Mouse (Mus musculus) bone marrow, adult 2 months (tissue): ENCODE results near the gene Trim71. TPM values are rescaled to one million over a fixed set of nuclear protein-coding genes. Genes with fewer than 3 reads are reported as not detected.

Experiments
- H3K27ac ChIP-seq: fragments of 200-500 bp; 2 replicates; pipeline ENCODE4 v1.5.1; 2012; ENCODE audit warnings: low read depth, mild to moderate bottlenecking, control low read depth, inconsistent platforms, low read length; ENCODE audit not compliant: control insufficient read depth, poor library complexity, insufficient read depth
- H3K4me1 ChIP-seq: fragments of 200-500 bp; 2 replicates; pipeline ENCODE4 v1.6.1; 2011; ENCODE audit warnings: low read length; ENCODE audit not compliant: control insufficient read depth, insufficient read depth
- H3K4me3 ChIP-seq: fragments of 200-500 bp; replicated peaks from 2 replicates; pipeline ENCODE3; 2011; ENCODE audit warnings: mild to moderate bottlenecking, low read depth, low read length, control low read depth; ENCODE audit not compliant: control insufficient read depth
- CTCF ChIP-seq: fragments of 200-500 bp; IDR thresholded peaks from 2 replicates; pipeline ENCODE4 v1.5.1; 2011; ENCODE audit warnings: low read length, control low read depth; ENCODE audit not compliant: control insufficient read depth, insufficient read depth
- POLR2A ChIP-seq: fragments of 200-500 bp; IDR thresholded peaks from 2 replicates; pipeline ENCODE4 v1.6.1; 2011; ENCODE audit warnings: low read depth, mild to moderate bottlenecking, control low read depth, low read length, borderline replicate concordance; ENCODE audit not compliant: control insufficient read depth
- WGBS: fragments of 180-500 bp; shearing (Covaris S2); methylation state at CpG from one replicate; pipeline ENCODE4 v1.1.7; 2018; 5-methylcytosine and 5-hydroxymethylcytosine counted together
- polyA plus RNA-seq: library from polyadenylated mRNA; stranded (reverse); fragments of >200 nt; gene quantifications from 2 replicates; pipeline ENCODE4 v1.2.4, GENCODE M21; 2011; ENCODE audit warnings: low replicate concordance; ENCODE audit not compliant: missing spikeins, insufficient read depth, insufficient read length

Gene Trim71
- polyA plus RNA-seq, 1 experiment: 4.1 TPM

DNA sequence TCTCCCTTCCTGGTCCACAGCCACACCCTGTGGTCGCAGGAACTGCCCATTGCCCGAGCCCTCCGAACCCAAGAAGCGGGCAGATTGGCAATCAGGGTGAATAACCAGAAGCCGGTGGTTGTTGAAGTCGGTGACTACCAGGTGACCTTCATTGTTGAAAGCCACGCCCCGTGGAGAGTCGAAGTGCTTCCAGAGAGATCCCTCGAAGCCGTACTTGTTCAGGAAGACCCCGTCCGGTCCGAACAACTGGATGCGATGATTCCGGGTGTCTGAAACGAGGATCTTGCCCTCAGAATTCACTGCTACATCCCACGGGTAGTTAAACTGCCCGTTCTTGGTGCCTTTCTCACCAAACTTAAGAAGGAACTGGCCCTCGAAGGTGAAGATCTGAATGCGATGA, 51.3 kb downstream of the Trim71 start:
- H3K4me3 ChIP-seq: no peak overlapping the region
- TF ChIP-seq CTCF: no peak
- no peak for TF ChIP-seq POLR2A
- no peaks in the 10 kb centered on the region for H3K4me1 ChIP-seq
- 89% methylated on average over 21 of the region's 21 CpGs for WGBS
- H3K27ac ChIP-seq: no peak overlapping the region

DNA sequence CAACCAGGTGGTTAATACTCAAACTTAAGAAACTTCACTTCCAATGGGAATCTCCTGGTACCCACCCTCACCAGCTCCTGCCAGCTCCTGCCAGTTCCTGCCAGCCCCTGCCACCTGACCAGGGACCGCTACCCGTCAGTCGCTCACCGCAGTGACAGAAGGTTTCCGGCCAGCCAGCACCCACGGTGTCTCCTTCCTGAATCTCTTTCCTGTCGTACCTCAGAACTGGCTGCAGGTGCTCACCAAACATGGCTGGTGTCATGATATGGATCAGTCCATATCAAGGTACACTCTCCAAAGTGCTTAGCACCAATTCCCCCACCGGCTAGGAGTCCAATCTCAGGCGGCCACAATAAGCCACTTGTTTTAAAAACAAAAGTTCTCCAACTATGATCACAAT, 54.4 kb downstream of the Trim71 start:
- Histone ChIP-seq H3K4me1 (no peaks in the 10 kb centered on the region), H3K4me3 (no peak overlapping the region), H3K27ac (no peak overlapping the region)
- TF ChIP-seq POLR2A: no peak
- no peak for TF ChIP-seq CTCF
- whole genome bisulfite sequencing: 53% methylated on average over 9 of the region's 9 CpGs

- Histone ChIP-seq H3K4me1 (no peaks in the 10 kb centered on the region), H3K27ac (no peak overlapping the region), H3K4me3 (no peak overlapping the region)
- 19% methylated on average over 9 of the region's 9 CpGs for WGBS
- TF ChIP-seq POLR2A (no peak), CTCF (no peak)
Observed at GRCm38 (mm10) chr9:114507421-114507820, 56.7 kb downstream of the Trim71 start.

- Histone ChIP-seq H3K27ac (no peak overlapping the region), H3K4me1 (no peaks in the 10 kb centered on the region), H3K4me3 (no peak overlapping the region)
- 30% methylated on average over 4 of the region's 4 CpGs for WGBS
- no peak for TF ChIP-seq CTCF
- no peak for TF ChIP-seq POLR2A
Observed at GRCm38 (mm10) chr9:114506564-114506963, 57.6 kb downstream of the Trim71 start.

DNA sequence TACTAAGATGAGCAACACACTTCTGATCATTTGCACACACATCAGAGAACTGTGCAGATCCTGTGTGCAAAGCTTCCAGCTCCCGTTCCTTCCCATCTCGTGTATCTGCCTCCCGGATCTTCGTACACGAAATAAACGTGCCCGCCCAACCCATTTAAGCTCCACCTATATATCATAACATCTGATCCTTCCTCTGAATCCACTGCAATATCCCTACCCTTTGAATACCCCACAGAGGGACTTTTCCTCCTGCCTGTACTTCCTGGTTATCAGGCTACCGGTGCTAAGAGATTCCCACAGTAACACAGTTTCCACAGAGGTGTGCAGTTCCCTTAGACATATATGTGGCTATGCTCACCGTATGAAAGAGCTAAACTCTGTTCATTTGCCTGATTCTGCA, 59.4 kb downstream of the Trim71 start, which contains the start of gene Ccr4:
Gene Ccr4 (minus strand): TSS at position 101 of the 400 bp plus-strand sequence.
- Histone ChIP-seq H3K4me3 (no peak within 1 kb of the TSS), H3K4me1 (no peaks in the 10 kb centered on the region), H3K27ac (no peak within 1 kb of the TSS)
- no peak for TF ChIP-seq CTCF
- WGBS: 86% methylated on average over 9 of the region's 9 CpGs

DNA sequence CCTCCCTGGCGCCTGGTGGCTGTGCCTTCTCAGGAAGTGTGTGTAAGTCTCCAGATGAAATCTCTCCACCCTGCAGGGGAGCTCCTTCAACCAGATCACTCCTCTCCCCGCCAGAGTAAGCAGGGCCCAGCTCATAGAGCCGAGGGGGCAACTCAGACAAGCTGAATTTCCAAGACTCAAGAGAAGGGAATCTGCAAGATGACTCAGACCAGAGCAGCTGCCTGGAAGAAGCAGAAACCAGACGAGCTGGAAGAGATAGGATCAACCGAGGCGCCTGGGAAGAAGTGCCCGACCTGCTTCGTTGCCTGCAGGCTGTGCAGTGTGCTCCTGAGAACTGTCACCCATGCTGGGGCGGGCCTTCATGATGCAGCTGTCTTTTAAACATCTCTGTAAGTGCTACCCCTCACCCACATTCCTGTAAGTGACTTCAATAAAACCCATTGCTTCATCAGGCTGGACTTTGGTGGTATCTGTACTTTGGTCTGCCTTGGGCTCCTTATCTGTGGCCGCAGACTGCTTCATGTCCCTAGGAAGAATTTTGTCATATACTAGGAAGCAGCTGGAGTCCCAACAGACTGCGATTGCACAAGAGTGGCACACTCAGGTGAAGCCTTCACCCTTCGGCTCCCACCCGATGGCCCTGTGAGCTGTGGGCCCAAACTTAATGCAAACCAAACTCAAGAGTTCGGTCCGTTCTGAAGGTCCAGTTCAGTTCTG, 61.3 kb downstream of the Trim71 start:
- 30% methylated on average over 15 of the region's 15 CpGs for WGBS
- H3K27ac ChIP-seq: no peak overlapping the region
- H3K4me1 ChIP-seq: no peaks in the 10 kb centered on the region
- TF ChIP-seq CTCF (no peak), POLR2A (no peak)
- no peak overlapping the region for H3K4me3 ChIP-seq

DNA sequence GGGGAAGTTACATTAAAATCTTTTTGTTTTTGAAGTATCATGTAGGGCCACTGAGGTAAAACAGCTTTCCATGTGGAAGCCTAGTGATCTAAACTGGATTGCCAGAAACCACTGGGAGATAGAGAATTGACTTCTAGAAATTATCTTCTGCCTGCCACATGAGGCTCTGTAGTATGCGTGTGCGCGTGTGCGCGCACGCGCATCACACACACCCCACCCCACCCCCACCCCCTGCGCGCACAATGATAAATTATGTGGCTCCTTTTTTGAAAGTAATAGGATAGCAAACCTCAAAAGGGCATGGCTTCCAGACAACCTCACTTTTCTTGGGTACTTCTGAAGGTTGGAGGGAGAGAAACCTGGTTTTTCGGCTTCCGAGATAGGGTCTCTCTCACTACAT, 62.3 kb downstream of the Trim71 start:
- Histone ChIP-seq H3K4me3 (no peak overlapping the region), H3K27ac (no peak overlapping the region), H3K4me1 (no peaks in the 10 kb centered on the region)
- WGBS: 91% methylated on average over 11 of the region's 11 CpGs
- no peak for TF ChIP-seq POLR2A
- no peak for TF ChIP-seq CTCF

GRCm38 (mm10) chr9:114501111-114501510, 63.1 kb downstream of the Trim71 start:
- no peak overlapping the region for H3K27ac ChIP-seq
- no peak overlapping the region for H3K4me3 ChIP-seq
- 28% methylated on average over 7 of the region's 7 CpGs for WGBS
- no peak for TF ChIP-seq POLR2A
- no peak for TF ChIP-seq CTCF
- no peaks in the 10 kb centered on the region for H3K4me1 ChIP-seq

DNA sequence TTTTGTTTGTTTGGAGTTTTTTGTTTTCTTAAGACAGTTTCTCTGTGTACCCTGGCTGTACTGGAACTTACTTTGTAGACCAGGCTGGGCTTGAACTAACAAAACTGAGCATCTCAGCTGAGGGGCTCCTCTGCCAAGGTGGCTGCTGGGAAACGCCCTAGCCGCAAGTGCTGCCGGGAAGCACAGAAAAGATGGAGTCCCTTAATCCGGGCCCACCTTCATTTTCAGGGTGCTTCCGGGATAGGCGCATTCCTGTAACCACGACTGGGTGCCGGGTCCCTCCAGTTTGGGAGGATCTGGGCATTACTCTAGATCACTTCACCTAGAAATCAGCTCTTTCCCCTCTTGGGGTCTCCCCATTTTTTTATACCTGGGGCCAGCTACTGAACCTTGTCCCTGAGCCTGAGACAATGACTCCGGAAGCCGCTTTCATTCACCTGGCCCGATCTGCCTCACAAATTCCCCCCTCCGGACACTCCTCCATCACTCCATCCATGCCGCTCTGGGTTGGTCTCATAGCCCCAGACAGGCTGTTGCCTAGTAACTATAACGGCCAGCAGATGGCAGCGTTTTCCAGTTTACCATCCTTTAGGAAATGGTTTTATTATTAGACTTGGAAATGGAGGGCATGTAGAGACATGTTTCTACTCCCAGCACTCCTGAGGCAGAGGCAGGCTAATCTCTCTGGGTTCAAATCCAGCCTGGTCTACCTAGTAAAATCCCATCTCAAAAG, 64.2 kb downstream of the Trim71 start:
- TF ChIP-seq CTCF: peak; percentile 23; the same call in 1 of the 2 replicates
- no peak for TF ChIP-seq POLR2A
- no peak overlapping the region for H3K4me3 ChIP-seq
- H3K4me1 ChIP-seq: no peaks in the 10 kb centered on the region
- WGBS: 28% methylated on average over 15 of the region's 15 CpGs
- H3K27ac ChIP-seq: no peak overlapping the region

- Histone ChIP-seq H3K4me1 (no peaks in the 10 kb centered on the region), H3K4me3 (no peak overlapping the region), H3K27ac (no peak overlapping the region)
- WGBS: 7% methylated on average over 11 of the region's 11 CpGs
- TF ChIP-seq CTCF: peak; percentile 77
- no peak for TF ChIP-seq POLR2A
Observed at GRCm38 (mm10) chr9:114498218-114498617, 66.0 kb downstream of the Trim71 start.
